ENCODE assay signal across 28 mouse cellular contexts in genomic region chr11:71423242-71423641, GRCm38 (mm10).
DNase-seq lines count a peak whose midpoint lies in the region; ATAC-seq and TF ChIP-seq lines count a peak whose summit lies in the region.
"Had no signal": no experiment of that assay in that cellular context is flagged by ENCODE, and none has a peak within 500 bp of the region (broad histone marks: within the 10 kb centered on the region; RNA-seq: fewer than 3 reads in every experiment).

No protein-coding gene starts in this region.

- DNase-seq in kidney, adult 2 months: peak; percentile 67
- peak; percentile 40 for DNase-seq in kidney, postnatal 10 days
- peak; percentile 18 for DNase-seq in large intestine, adult 2 months (ENCODE audit: low read depth, low spot score)
- no peak for DNase-seq in thymus, postnatal 25 days
- DNase-seq: adrenal gland, postnatal 14 days; cerebellum, adult 11 months; cerebellum, adult 9-10 months; cerebellum, postnatal 36 days; embryo, embryonic 11 days; heart, adult 2 months; heart, postnatal 4 days; liver, embryonic 13.5 days; lung, adult 18-20 months; right cerebral cortex, postnatal 14 days; spleen, adult 18-20 months had no signal

- 59% methylated on average over 3 of the region's 3 CpGs for WGBS in kidney, adult 2 months
- 75% methylated on average over 3 of the region's 3 CpGs for WGBS in kidney, embryonic 16.5 days
- 64% methylated on average over 3 of the region's 3 CpGs for WGBS in intestine, postnatal 0 days
- WGBS in large intestine, adult 2 months: 48% methylated on average over 3 of the region's 3 CpGs

- H3K4me2 ChIP-seq in kidney, embryonic 16.5 days (replicated peaks; ENCODE audit: low read depth, low read length): no peak overlapping the region
- H3K4me2 ChIP-seq in intestine, postnatal 0 days (replicated peaks; ENCODE audit: low read depth): no peak overlapping the region
- H3K4me2 ChIP-seq: embryonic facial prominence, embryonic 12.5 days; heart, embryonic 12.5 days; hindbrain, embryonic 14.5 days; limb, embryonic 15.5 days; liver, embryonic 13.5 days; midbrain, embryonic 13.5 days had no signal

- no peaks in the 10 kb centered on the region for H3K4me1 ChIP-seq in kidney, adult 2 months (ENCODE audit: control insufficient read depth, insufficient read depth, low read length)
- no peaks in the 10 kb centered on the region for H3K4me1 ChIP-seq in kidney, embryonic 16.5 days (ENCODE audit: insufficient read depth, low read length)
- no peaks in the 10 kb centered on the region for H3K4me1 ChIP-seq in intestine, postnatal 0 days (replicated peaks; ENCODE audit: control insufficient read depth, insufficient read depth, low read length)
- H3K4me1 ChIP-seq: embryonic facial prominence, embryonic 12.5 days; heart, embryonic 12.5 days; limb, embryonic 10.5 days; limb, embryonic 15.5 days; liver, embryonic 13.5 days had no signal

- no peak overlapping the region for H3K4me3 ChIP-seq in kidney, adult 2 months (ENCODE audit: insufficient read depth, low read depth, low read length)
- no peak overlapping the region for H3K4me3 ChIP-seq in kidney, embryonic 16.5 days (ENCODE audit: low read length)
- no peak overlapping the region for H3K4me3 ChIP-seq in intestine, postnatal 0 days (ENCODE audit: low read depth, low read length)
- H3K4me3 ChIP-seq: embryonic facial prominence, embryonic 12.5 days; heart, adult 2 months; heart, embryonic 12.5 days; limb, embryonic 10.5 days; limb, embryonic 15.5 days; liver, embryonic 13.5 days; midbrain, embryonic 13.5 days had no signal

- H3K9ac ChIP-seq in kidney, embryonic 16.5 days (replicated peaks; ENCODE audit: low read length): no peak overlapping the region
- H3K9ac ChIP-seq in intestine, postnatal 0 days (ENCODE audit: low read depth, low read length): no peak overlapping the region
- H3K9ac ChIP-seq: embryonic facial prominence, embryonic 12.5 days; heart, embryonic 12.5 days; hindbrain, embryonic 14.5 days; limb, embryonic 15.5 days; liver, embryonic 13.5 days; midbrain, embryonic 13.5 days had no signal

- no peak for TF ChIP-seq POLR2A in kidney, adult 2 months (IDR thresholded peaks at IDR 0.05; ENCODE audit: low read depth, low read length)

- no peak for ATAC-seq in kidney, embryonic 16.5 days (ENCODE audit: low FRiP score, low TSS enrichment)
- peak; percentile 87 for ATAC-seq in intestine, postnatal 0 days
- ATAC-seq in frontal cortex, adult (ENCODE audit: low TSS enrichment): no peak
- ATAC-seq: CD4-positive, CD25-positive, alpha-beta regulatory T cell, adult 4 months; forebrain, embryonic 16.5 days; lung, postnatal 0 days; midbrain, embryonic 13.5 days had no signal

- H3K9me3 ChIP-seq in kidney, embryonic 16.5 days (ENCODE audit: low read length): peaks cover 4% of the 10 kb centered on the region; the same call in 1 of the 2 replicates
- no peaks in the 10 kb centered on the region for H3K9me3 ChIP-seq in intestine, postnatal 0 days (ENCODE audit: control insufficient read depth)
- H3K9me3 ChIP-seq: embryonic facial prominence, embryonic 12.5 days; limb, embryonic 10.5 days; limb, embryonic 15.5 days; midbrain, embryonic 13.5 days had no signal

- no peaks in the 10 kb centered on the region for H3K27me3 ChIP-seq in kidney, adult 2 months (replicated peaks; ENCODE audit: control insufficient read depth, insufficient read depth, low read length)
- H3K27me3 ChIP-seq in kidney, embryonic 16.5 days (ENCODE audit: insufficient read depth, low read length): no peaks in the 10 kb centered on the region
- H3K27me3 ChIP-seq in intestine, postnatal 0 days (replicated peaks; ENCODE audit: control insufficient read depth, insufficient read depth, low read length): no peaks in the 10 kb centered on the region
- H3K27me3 ChIP-seq: embryonic facial prominence, embryonic 12.5 days; heart, embryonic 12.5 days; limb, embryonic 15.5 days; liver, embryonic 13.5 days; midbrain, embryonic 13.5 days had no signal

- no peak overlapping the region for H3K27ac ChIP-seq in kidney, adult 2 months (ENCODE audit: insufficient read depth, low read depth, low read length)
- H3K27ac ChIP-seq in kidney, embryonic 16.5 days (ENCODE audit: low read length): no peak overlapping the region
- H3K27ac ChIP-seq in intestine, postnatal 0 days (ENCODE audit: low read depth, low read length): no peak overlapping the region
- H3K27ac ChIP-seq: embryonic facial prominence, embryonic 12.5 days; heart, adult 2 months; hindbrain, embryonic 14.5 days; limb, embryonic 10.5 days; limb, embryonic 15.5 days; liver, embryonic 13.5 days; macrophage; midbrain, embryonic 13.5 days had no signal

- no peak for TF ChIP-seq CTCF in kidney, adult 2 months (conservative IDR thresholded peaks at IDR 0.05; ENCODE audit: insufficient read depth, insufficient read length, low read depth, low read length)
- TF ChIP-seq CTCF in intestine, postnatal 0 days (IDR thresholded peaks at IDR 0.05; ENCODE audit: low read depth): no peak

- no peaks in the 10 kb centered on the region for H3K36me3 ChIP-seq in kidney, adult 2 months (ENCODE audit: control insufficient read depth, insufficient read depth, low read length)
- H3K36me3 ChIP-seq in kidney, embryonic 16.5 days (ENCODE audit: insufficient read depth, low read length): no peaks in the 10 kb centered on the region
- H3K36me3 ChIP-seq in intestine, postnatal 0 days (ENCODE audit: control insufficient read depth, insufficient read depth): no peaks in the 10 kb centered on the region
- H3K36me3 ChIP-seq: embryonic facial prominence, embryonic 12.5 days; heart, embryonic 12.5 days; limb, embryonic 10.5 days; limb, embryonic 15.5 days; liver, embryonic 13.5 days; midbrain, embryonic 13.5 days had no signal
